Mouse (Mus musculus) right cerebral cortex, postnatal 25 days (tissue): ENCODE data around the gene Nelfa.
"Not testable (repeated sequence)": the region's sequence is repeated elsewhere in the genome, so short reads cannot be mapped to it uniquely, and the experiment has no call there.

ENCODE experiments used
- DNase-seq: peaks from one replicate; pipeline ENCODE4 v3.0.0; 2022

The Nelfa gene

GRCm38 (mm10) chr5:33936120-33936707 lies at the start of gene Nelfa:
Nelfa (minus strand) TSS chr5:33936413.
- DNase-seq = peak; percentile 99

- peak; percentile 91 for DNase-seq
Measured at GRCm38 (mm10) chr5:33983309-33984121, 47.3 kb upstream of the Nelfa start, which contains the start of gene Gm1673. Gm1673 (plus strand) TSS chr5:33983433.

- DNase-seq = peak; percentile 17
Measured at GRCm38 (mm10) chr5:33982731-33983259, 46.6 kb upstream of the Nelfa start.

GRCm38 (mm10) chr5:33976267-33976666 lies 40.1 kb upstream of the Nelfa start:
- DNase-seq = no peak

GRCm38 (mm10) chr5:33974736-33975135 lies 38.5 kb upstream of the Nelfa start:
- DNase-seq = no peak

GRCm38 (mm10) chr5:33959382-33959781 lies 23.2 kb upstream of the Nelfa start:
- no peak for DNase-seq

GRCm38 (mm10) chr5:33955868-33956267 lies 19.7 kb upstream of the Nelfa start:
- DNase-seq = no peak

GRCm38 (mm10) chr5:33954354-33954753 lies 18.1 kb upstream of the Nelfa start:
- peak; percentile 86 for DNase-seq

- no peak for DNase-seq
Measured at GRCm38 (mm10) chr5:33953471-33954185, 17.4 kb upstream of the Nelfa start.

GRCm38 (mm10) chr5:33948314-33948713 lies 12.1 kb upstream of the Nelfa start:
- no peak for DNase-seq

- DNase-seq = not testable (repeated sequence)
Measured at GRCm38 (mm10) chr5:33947035-33947434, 10.8 kb upstream of the Nelfa start.

- no peak for DNase-seq
Measured at GRCm38 (mm10) chr5:33938448-33938847, 2.2 kb upstream of the Nelfa start.

GRCm38 (mm10) chr5:33937230-33937629 lies 1.0 kb upstream of the Nelfa start:
- no peak for DNase-seq

GRCm38 (mm10) chr5:33935700-33936111 lies 507 bp downstream of the Nelfa start:
- DNase-seq = no peak

GRCm38 (mm10) chr5:33934877-33935276 lies 1.3 kb downstream of the Nelfa start:
- no peak for DNase-seq

GRCm38 (mm10) chr5:33934081-33934480 lies 2.1 kb downstream of the Nelfa start:
- no peak for DNase-seq

GRCm38 (mm10) chr5:33932413-33932812 lies 3.8 kb downstream of the Nelfa start:
- no peak for DNase-seq

- DNase-seq = no peak
Measured at GRCm38 (mm10) chr5:33926170-33926569, 10.0 kb downstream of the Nelfa start.

GRCm38 (mm10) chr5:33922566-33922965 lies 13.6 kb downstream of the Nelfa start:
- DNase-seq = no peak

- no peak for DNase-seq
Measured at GRCm38 (mm10) chr5:33921486-33922235, 14.6 kb downstream of the Nelfa start.

GRCm38 (mm10) chr5:33920924-33921323 lies 15.3 kb downstream of the Nelfa start:
- DNase-seq = no peak

- DNase-seq = no peak
Measured at GRCm38 (mm10) chr5:33920037-33920436, 16.2 kb downstream of the Nelfa start.

GRCm38 (mm10) chr5:33919466-33919865 lies 16.7 kb downstream of the Nelfa start:
- peak; percentile 40 for DNase-seq
